Mouse (Mus musculus) intestine, postnatal 0 days (tissue): ENCODE results near the gene Col23a1. TPM values are rescaled to one million over a fixed set of nuclear protein-coding genes. Genes with fewer than 3 reads are reported as not detected.

Experiments
- ATAC-seq: fragments of 200-750 bp; cut with Nextera tagmentation; 2 replicates; pipeline ENCODE4 v1.8.0; 2017; ENCODE audit warnings: mild to moderate bottlenecking, moderate TSS enrichment, moderate library complexity
- H3K27ac ChIP-seq: fragments of 300-500 bp; sonication (generic); 2 replicates; pipeline ENCODE4 v1.5.1; 2014; ENCODE audit warnings: mild to moderate bottlenecking, low read depth, low read length, moderate library complexity
- H3K27me3 ChIP-seq: fragments of 300-500 bp; sonication (generic); replicated peaks from 2 replicates; pipeline ENCODE4 v1.6.1; 2014; ENCODE audit warnings: low read length, mixed read lengths; ENCODE audit not compliant: control insufficient read depth, insufficient read depth
- H3K36me3 ChIP-seq: fragments of 300-500 bp; sonication (generic); 2 replicates; pipeline ENCODE4 v1.6.1; 2014; ENCODE audit warnings: mild to moderate bottlenecking, moderate library complexity; ENCODE audit not compliant: control insufficient read depth, insufficient read depth
- H3K4me1 ChIP-seq: fragments of 300-500 bp; sonication (generic); replicated peaks from 2 replicates; pipeline ENCODE4 v1.6.1; 2014; ENCODE audit warnings: antibody characterized with exemption, low read length, mixed read lengths; ENCODE audit not compliant: control insufficient read depth, insufficient read depth
- H3K4me2 ChIP-seq: fragments of 300-500 bp; sonication (generic); replicated peaks from 2 replicates; pipeline ENCODE4 v1.6.1; 2014; ENCODE audit warnings: low read depth, mild to moderate bottlenecking, moderate library complexity
- H3K4me3 ChIP-seq: fragments of 300-500 bp; sonication (generic); 2 replicates; pipeline ENCODE4 v1.5.1; 2014; ENCODE audit warnings: low read depth, low read length
- H3K9ac ChIP-seq: fragments of 300-500 bp; sonication (generic); 2 replicates; pipeline ENCODE4 v1.6.1; 2014; ENCODE audit warnings: mild to moderate bottlenecking, low read depth, low read length
- H3K9me3 ChIP-seq: fragments of 300-500 bp; sonication (generic); 2 replicates; pipeline ENCODE4 v1.6.1; 2016; ENCODE audit warnings: mixed run types; ENCODE audit not compliant: control insufficient read depth
- CTCF ChIP-seq: sonication (generic); IDR thresholded peaks from 2 replicates; pipeline ENCODE4 v1.5.1; 2016; ENCODE audit warnings: low read depth, mild to moderate bottlenecking, control low read depth, antibody characterized with exemption, moderate library complexity
- WGBS: fragments of 180-500 bp; shearing (Covaris S2); extraction: QIAGEN DNeasy Blood & Tissue Kit; methylation state at CpG from one replicate; pipeline ENCODE4 v1.1.7; 2014; 5-methylcytosine and 5-hydroxymethylcytosine counted together
- polyA plus RNA-seq: library from polyadenylated mRNA; unstranded; fragments of >200 nt; fragmentation: Nextera tagmentation; extraction: Ambion mirVana; gene quantifications from 2 replicates; pipeline ENCODE4 v1.2.1, GENCODE M21; 2015

Gene Col23a1
- polyA plus RNA-seq, 1 experiment from 2014 or later = 4.6 TPM

- no peak overlapping the region for H3K27ac ChIP-seq
- no peak overlapping the region for H3K4me3 ChIP-seq
- no peak for ATAC-seq
- no peak overlapping the region for H3K4me2 ChIP-seq
- H3K9me3 ChIP-seq = no peaks in the 10 kb centered on the region
- H3K36me3 ChIP-seq = no peaks in the 10 kb centered on the region
- 82% methylated on average over 7 of the region's 7 CpGs for WGBS
- no peak for TF ChIP-seq CTCF
- no peaks in the 10 kb centered on the region for H3K4me1 ChIP-seq
- no peak overlapping the region for H3K9ac ChIP-seq
- no peaks in the 10 kb centered on the region for H3K27me3 ChIP-seq
Observed at GRCm38 (mm10) chr11:51414520-51414919, 124.8 kb downstream of the Col23a1 start.

- no peaks in the 10 kb centered on the region for H3K4me1 ChIP-seq
- ATAC-seq = no peak
- no peak overlapping the region for H3K4me3 ChIP-seq
- TF ChIP-seq CTCF = no peak
- no peak overlapping the region for H3K27ac ChIP-seq
- no peaks in the 10 kb centered on the region for H3K36me3 ChIP-seq
- no peak overlapping the region for H3K4me2 ChIP-seq
- H3K9me3 ChIP-seq = no peaks in the 10 kb centered on the region
- WGBS = 53% methylated on average over 7 of the region's 7 CpGs
- H3K27me3 ChIP-seq = no peaks in the 10 kb centered on the region
- H3K9ac ChIP-seq = no peak overlapping the region
Observed at GRCm38 (mm10) chr11:51415049-51415688, 125.4 kb downstream of the Col23a1 start.

GRCm38 (mm10) chr11:51418807-51419206, 129.1 kb downstream of the Col23a1 start:
- no peak for TF ChIP-seq CTCF
- H3K27me3 ChIP-seq = no peaks in the 10 kb centered on the region
- no peaks in the 10 kb centered on the region for H3K4me1 ChIP-seq
- H3K27ac ChIP-seq = no peak overlapping the region
- WGBS = 43% methylated on average over 3 of the region's 3 CpGs
- H3K4me3 ChIP-seq = no peak overlapping the region
- H3K9ac ChIP-seq = no peak overlapping the region
- H3K36me3 ChIP-seq = no peaks in the 10 kb centered on the region
- no peaks in the 10 kb centered on the region for H3K9me3 ChIP-seq
- ATAC-seq = no peak
- H3K4me2 ChIP-seq = no peak overlapping the region

- H3K4me1 ChIP-seq = no peaks in the 10 kb centered on the region
- no peak overlapping the region for H3K4me3 ChIP-seq
- no peaks in the 10 kb centered on the region for H3K9me3 ChIP-seq
- no peak overlapping the region for H3K27ac ChIP-seq
- H3K4me2 ChIP-seq = no peak overlapping the region
- H3K36me3 ChIP-seq = no peaks in the 10 kb centered on the region
- ATAC-seq = no peak
- H3K27me3 ChIP-seq = no peaks in the 10 kb centered on the region
- no peak for TF ChIP-seq CTCF
- H3K9ac ChIP-seq = no peak overlapping the region
- WGBS = 71% methylated on average over 2 of the region's 2 CpGs
Observed at GRCm38 (mm10) chr11:51421878-51422277, 132.2 kb downstream of the Col23a1 start.

GRCm38 (mm10) chr11:51422713-51423112, 133.0 kb downstream of the Col23a1 start:
- Histone ChIP-seq H3K4me3 (no peak overlapping the region), H3K36me3 (no peaks in the 10 kb centered on the region), H3K27ac (no peak overlapping the region), H3K4me2 (no peak overlapping the region), H3K4me1 (no peaks in the 10 kb centered on the region), H3K9me3 (no peaks in the 10 kb centered on the region), H3K9ac (no peak overlapping the region), H3K27me3 (no peaks in the 10 kb centered on the region)
- no peak for TF ChIP-seq CTCF
- no peak for ATAC-seq
- 68% methylated on average over 14 of the region's 14 CpGs for WGBS

- Histone ChIP-seq H3K36me3 (no peaks in the 10 kb centered on the region), H3K27ac (no peak overlapping the region), H3K4me1 (no peaks in the 10 kb centered on the region), H3K4me3 (no peak overlapping the region), H3K4me2 (no peak overlapping the region), H3K27me3 (no peaks in the 10 kb centered on the region), H3K9me3 (no peaks in the 10 kb centered on the region), H3K9ac (no peak overlapping the region)
- no peak for ATAC-seq
- 82% methylated on average over 3 of the region's 3 CpGs for WGBS
- no peak for TF ChIP-seq CTCF
Observed at GRCm38 (mm10) chr11:51426155-51426554, 136.4 kb downstream of the Col23a1 start.
